Mouse (Mus musculus) CH12.LX (cell line): Measurements from ENCODE around the gene Gpr37. TPM values are rescaled to one million over a fixed set of nuclear protein-coding genes. Genes with fewer than 3 reads are reported as not detected.

Experiments
- polyA plus RNA-seq: library from polyadenylated mRNA; unstranded; fragments of >175 nt; gene quantifications from 2 replicates; pipeline ENCODE4 v1.2.1, GENCODE M21; 2012; ENCODE audit warnings: low read depth; ENCODE audit not compliant: insufficient read length
- total RNA-seq, 2 experiments: library from RNA; depleted of rRNA; stranded (reverse); fragments of 300-350 nt in 1 of 2; fragments of >200 nt in 1 of 2; gene quantifications; 2 replicates each; pipeline ENCODE4 v1.2.3; 2012 to 2014

The Gpr37 gene
- total and polyA plus RNA-seq, 3 experiments: not detected

Other genes starting within 250 kb of the Gpr37 start
- gene Pot1a, start 118.5 kb upstream of the Gpr37 start, total RNA-seq (2012; rRNA removed): 26.3 and 38.7 TPM in 2 replicates
- gene Pot1a, start 118.5 kb upstream of the Gpr37 start, total RNA-seq (2014; rRNA removed): 68.9 and 74.3 TPM in 2 replicates
- gene Pot1a, start 118.5 kb upstream of the Gpr37 start, polyA plus RNA-seq: 25.1 and 29.0 TPM in 2 replicates